Mouse (Mus musculus) stomach, embryonic 14.5 days (tissue): ENCODE data around the gene Dnaaf2. TPM values are rescaled to one million over a fixed set of nuclear protein-coding genes. Genes with fewer than 3 reads are reported as not detected.
"Not testable (repeated sequence)": the region's sequence is repeated elsewhere in the genome, so short reads cannot be mapped to it uniquely, and the experiment has no call there.

Experiments used
- ATAC-seq: fragments of 200-750 bp; cut with Nextera tagmentation; 2 replicates; pipeline ENCODE4 v1.8.0; 2017; ENCODE audit warnings: low read depth, moderate TSS enrichment; ENCODE audit not compliant: insufficient number of reproducible peaks, insufficient read depth, low FRiP score
- H3K27ac ChIP-seq: fragments of 300-500 bp; sonication (generic); 2 replicates; pipeline ENCODE4 v1.5.1; 2014; ENCODE audit warnings: mild to moderate bottlenecking, low read length, moderate library complexity, mixed read lengths
- H3K27me3 ChIP-seq: fragments of 300-500 bp; sonication (generic); 2 replicates; pipeline ENCODE4 v1.6.1; 2014; ENCODE audit warnings: low read length, control low read depth, mixed read lengths; ENCODE audit not compliant: control insufficient read depth, insufficient read depth
- H3K36me3 ChIP-seq: fragments of 300-500 bp; sonication (generic); 2 replicates; pipeline ENCODE4 v1.6.1; 2014; ENCODE audit warnings: mild to moderate bottlenecking, control low read depth, low read length, moderate library complexity, mixed read lengths; ENCODE audit not compliant: control insufficient read depth, insufficient read depth
- H3K4me1 ChIP-seq: fragments of 300-500 bp; sonication (generic); 2 replicates; pipeline ENCODE4 v1.6.1; 2014; ENCODE audit warnings: low read length, control low read depth, mixed read lengths; ENCODE audit not compliant: control insufficient read depth, insufficient read depth
- H3K4me2 ChIP-seq: fragments of 300-500 bp; sonication (generic); replicated peaks from 2 replicates; pipeline ENCODE4 v1.6.1; 2014; ENCODE audit warnings: low read depth, low read length, control low read depth
- H3K4me3 ChIP-seq: fragments of 300-500 bp; sonication (generic); 2 replicates; pipeline ENCODE4 v1.5.1; 2014; ENCODE audit warnings: low read depth, low read length, control low read depth
- H3K9ac ChIP-seq: fragments of 300-500 bp; sonication (generic); replicated peaks from 2 replicates; pipeline ENCODE4 v1.6.1; 2014; ENCODE audit warnings: low read depth, mild to moderate bottlenecking, control low read depth, low read length, moderate library complexity, mixed read lengths
- H3K9me3 ChIP-seq: fragments of 300-500 bp; sonication (generic); 2 replicates; pipeline ENCODE4 v1.6.1; 2016; ENCODE audit warnings: low read depth, low read length, control low read depth; ENCODE audit not compliant: control insufficient read depth
- WGBS: fragments of 180-500 bp; shearing (Covaris S2); extraction: QIAGEN DNeasy Blood & Tissue Kit; methylation state at CpG from one replicate; pipeline ENCODE4 v1.1.7; 2014; 5-methylcytosine and 5-hydroxymethylcytosine counted together
- polyA plus RNA-seq: library from polyadenylated mRNA; unstranded; fragments of >200 nt; fragmentation: Nextera tagmentation; extraction: Ambion mirVana; gene quantifications from 2 replicates; pipeline ENCODE4 v1.2.1, GENCODE M21; 2014

The Dnaaf2 gene
- polyA plus RNA-seq, 1 experiment from 2014 or later: 9.4 TPM

DNA sequence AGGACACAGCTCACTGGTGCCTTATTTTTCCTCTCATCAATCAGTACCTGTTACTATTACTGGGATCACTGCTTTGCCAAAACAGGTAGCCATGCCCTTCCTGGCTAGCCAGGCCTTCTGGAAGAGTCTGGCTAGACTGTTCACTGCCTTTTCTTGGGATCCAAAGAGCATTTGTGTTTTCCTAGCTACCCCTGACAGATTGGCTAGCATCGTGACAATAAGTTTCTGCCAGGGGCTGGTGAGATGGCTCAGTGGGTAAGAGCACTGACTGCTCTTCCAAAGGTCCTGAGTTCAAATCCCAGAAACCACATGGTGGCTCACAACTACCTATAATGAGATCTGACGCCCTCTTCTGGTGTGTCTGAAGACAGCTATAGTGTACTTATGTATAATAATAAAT lies 37.6 kb downstream of the Dnaaf2 start:
- H3K9ac ChIP-seq: not testable (repeated sequence)

GRCm38 (mm10) chr12:69159578-69159940 lies 38.7 kb downstream of the Dnaaf2 start:
- H3K4me1 ChIP-seq: 0 out of 2 replicates have a peak, but pooled peaks cover 4% of the 10 kb centered on the region
- no peak overlapping the region; the same call in 1 of the 2 replicates for H3K4me2 ChIP-seq
- no peak for ATAC-seq
- no peaks in the 10 kb centered on the region for H3K27me3 ChIP-seq
- no peak overlapping the region for H3K27ac ChIP-seq
- H3K9ac ChIP-seq: no peak overlapping the region
- H3K36me3 ChIP-seq: peaks cover 18% of the 10 kb centered on the region
- peak overlapping the region; percentile 11; the same call in 1 of the 2 replicates for H3K4me3 ChIP-seq
- H3K9me3 ChIP-seq: no peaks in the 10 kb centered on the region
- 4% methylated on average over 9 of the region's 9 CpGs for WGBS

More for the DNA sequence above, 37.6 kb downstream of the Dnaaf2 start:
- peaks cover 18% of the 10 kb centered on the region for H3K36me3 ChIP-seq
- WGBS: 88% methylated on average over 2 of the region's 2 CpGs
- not testable (repeated sequence) for ATAC-seq, H3K9me3 ChIP-seq, H3K4me2 ChIP-seq, H3K4me1 ChIP-seq, H3K27me3 ChIP-seq, H3K4me3 ChIP-seq, H3K27ac ChIP-seq

GRCm38 (mm10) chr12:69158765-69159577 lies 39.3 kb downstream of the Dnaaf2 start, which contains the start of gene Rps29:
Rps29 (minus strand) TSS chr12:69159186.
- H3K4me1 ChIP-seq, H3K27me3 ChIP-seq, H3K9me3 ChIP-seq: not testable (repeated sequence)
- H3K4me3 ChIP-seq: peak within 1 kb of the TSS; percentile 73
- peaks cover 18% of the 10 kb centered on the region for H3K36me3 ChIP-seq
- under 1% methylated on average over 57 of the region's 68 CpGs for WGBS
- peak; percentile 98 for ATAC-seq
- peak within 1 kb of the TSS; percentile 70 for H3K4me2 ChIP-seq
- H3K9ac ChIP-seq: peak within 1 kb of the TSS; percentile 92
- peak within 1 kb of the TSS; percentile 93 for H3K27ac ChIP-seq

DNA sequence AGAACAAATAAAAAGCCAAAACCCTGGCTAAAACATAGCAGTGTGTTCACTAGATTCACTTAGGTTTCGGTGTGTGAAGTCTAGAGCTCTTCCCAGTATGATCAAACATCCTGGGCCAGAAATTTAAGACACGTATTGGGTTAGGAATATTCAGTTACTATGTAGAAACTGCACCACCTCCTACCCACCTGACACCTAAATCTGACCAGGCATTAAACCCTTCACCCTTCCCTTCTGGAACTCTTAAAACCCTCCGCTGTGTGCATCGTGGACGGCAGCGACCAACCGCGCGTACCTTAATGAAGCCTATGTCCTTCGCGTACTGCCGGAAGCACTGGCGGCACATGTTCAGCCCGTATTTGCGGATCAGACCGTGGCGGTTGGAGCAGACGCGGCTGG lies 39.9 kb downstream of the Dnaaf2 start:
- H3K36me3 ChIP-seq: peaks cover 18% of the 10 kb centered on the region
- peak overlapping the region; percentile 92 for H3K9ac ChIP-seq
- H3K4me2 ChIP-seq: peak overlapping the region; percentile 70
- no peak for ATAC-seq
- H3K4me1 ChIP-seq: 0 out of 2 replicates have a peak, but pooled peaks cover 4% of the 10 kb centered on the region
- peak overlapping the region; percentile 73 for H3K4me3 ChIP-seq
- peak overlapping the region; percentile 93 for H3K27ac ChIP-seq
- 1% methylated on average over 19 of the region's 19 CpGs for WGBS
- no peaks in the 10 kb centered on the region for H3K27me3 ChIP-seq
- H3K9me3 ChIP-seq: no peaks in the 10 kb centered on the region

DNA sequence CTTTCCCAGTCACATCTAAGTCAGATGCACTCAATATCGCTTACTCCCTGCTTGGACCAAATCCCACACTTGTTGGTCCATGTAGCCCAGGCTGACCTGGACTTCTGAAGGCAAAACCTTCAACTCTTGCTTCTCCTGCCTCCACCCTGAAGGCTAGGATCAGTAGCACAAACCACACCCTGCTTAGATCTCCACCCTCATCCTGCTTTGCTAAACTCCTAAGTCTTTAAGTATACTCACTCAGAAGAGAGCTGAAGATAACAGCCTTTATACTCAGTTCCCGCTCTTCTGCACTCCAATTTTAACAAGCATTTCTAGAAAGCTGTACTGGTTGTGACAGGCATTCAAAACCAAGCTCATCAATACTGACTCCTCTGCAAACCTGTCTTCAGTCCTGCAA lies 41.1 kb downstream of the Dnaaf2 start:
- no peak overlapping the region for H3K9ac ChIP-seq
- ATAC-seq: no peak
- no peaks in the 10 kb centered on the region for H3K9me3 ChIP-seq
- H3K27me3 ChIP-seq: no peaks in the 10 kb centered on the region
- no peak overlapping the region for H3K4me3 ChIP-seq
- no peak overlapping the region for H3K27ac ChIP-seq
- peaks cover 18% of the 10 kb centered on the region for H3K36me3 ChIP-seq
- 96% methylated on average over 2 of the region's 2 CpGs for WGBS
- no peak overlapping the region for H3K4me2 ChIP-seq
- 0 out of 2 replicates have a peak, but pooled peaks cover 4% of the 10 kb centered on the region for H3K4me1 ChIP-seq

DNA sequence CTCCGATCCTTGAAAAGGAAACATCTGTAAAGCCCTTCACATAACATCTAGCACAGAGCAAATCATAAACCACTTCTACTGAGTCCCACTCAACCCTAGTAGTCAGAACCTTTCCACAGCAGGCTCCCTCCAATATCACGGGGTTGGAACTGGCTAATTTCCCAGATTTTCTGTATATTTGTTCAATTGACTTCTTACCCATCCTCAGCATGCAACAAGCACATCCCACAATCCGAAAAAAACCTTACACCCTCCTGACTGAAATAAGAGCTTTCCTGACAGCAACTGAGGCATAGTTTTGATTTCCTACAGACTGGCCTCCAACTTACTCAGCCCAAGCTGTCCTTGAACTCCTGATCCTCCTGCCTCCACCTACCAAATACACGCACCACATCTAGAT lies 41.8 kb downstream of the Dnaaf2 start:
- no peak overlapping the region for H3K4me2 ChIP-seq
- H3K9me3 ChIP-seq: no peaks in the 10 kb centered on the region
- no peak overlapping the region for H3K4me3 ChIP-seq
- no peak for ATAC-seq
- H3K27ac ChIP-seq: no peak overlapping the region
- 82% methylated on average over 4 of the region's 4 CpGs for WGBS
- peaks cover 18% of the 10 kb centered on the region for H3K36me3 ChIP-seq
- H3K27me3 ChIP-seq: no peaks in the 10 kb centered on the region
- H3K9ac ChIP-seq: no peak overlapping the region
- H3K4me1 ChIP-seq: 0 out of 2 replicates have a peak, but pooled peaks cover 4% of the 10 kb centered on the region

GRCm38 (mm10) chr12:69155923-69156322 lies 42.3 kb downstream of the Dnaaf2 start:
- Histone ChIP-seq H3K4me2 (no peak overlapping the region), H3K27me3 (no peaks in the 10 kb centered on the region), H3K9ac (no peak overlapping the region), H3K4me3 (no peak overlapping the region), H3K9me3 (no peaks in the 10 kb centered on the region), H3K27ac (no peak overlapping the region), H3K4me1 (0 out of 2 replicates have a peak, but pooled peaks cover 4% of the 10 kb centered on the region), H3K36me3 (peaks cover 18% of the 10 kb centered on the region)
- WGBS: 78% methylated on average over 2 of the region's 2 CpGs
- ATAC-seq: no peak

- Histone ChIP-seq H3K27me3 (no peaks in the 10 kb centered on the region), H3K9me3 (no peaks in the 10 kb centered on the region), H3K4me1 (no peaks in the 10 kb centered on the region), H3K36me3 (no peaks in the 10 kb centered on the region), H3K9ac (no peak overlapping the region), H3K4me3 (no peak overlapping the region), H3K27ac (no peak overlapping the region), H3K4me2 (no peak overlapping the region)
- 63% methylated on average over 13 of the region's 13 CpGs for WGBS
- no peak for ATAC-seq
Measured at GRCm38 (mm10) chr12:69150049-69150448, 48.2 kb downstream of the Dnaaf2 start.
